ENCODE assay signal across 8 mouse cellular contexts in the genomic region with DNA sequence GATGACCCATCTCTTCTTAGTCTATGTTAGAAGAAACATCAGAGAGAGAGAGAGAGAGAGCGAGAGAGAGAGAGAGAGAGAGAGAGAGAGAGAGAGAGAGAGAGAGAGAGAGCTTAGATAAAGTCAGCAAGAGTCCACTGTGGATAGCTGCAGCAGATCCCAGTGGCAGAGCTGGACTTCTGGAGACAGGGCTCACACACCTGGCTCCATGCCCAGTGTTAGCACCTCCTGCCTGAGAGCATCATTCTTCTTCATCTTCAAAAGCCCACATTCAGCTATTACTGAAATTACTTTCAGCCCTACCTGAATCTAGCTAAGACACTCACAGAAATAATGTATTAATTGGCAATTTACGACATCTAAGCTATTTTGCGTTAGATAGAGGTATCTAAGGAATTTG.
A peak's percentile ranks its signal among the peaks of the same experiment; 100 is the strongest.
DNase-seq lines count a peak whose midpoint lies in the region; ATAC-seq and TF ChIP-seq lines count a peak whose summit lies in the region.
"Had no signal": no experiment of that assay in that cellular context is flagged by ENCODE, and none has a peak within 500 bp of the region (broad histone marks: within the 10 kb centered on the region; RNA-seq: fewer than 3 reads in every experiment).

No protein-coding gene starts in this region.

- peaks cover 3% of the 10 kb centered on the region; the same call in 1 of the 2 replicates for H3K4me1 ChIP-seq in hindbrain, embryonic 16.5 days (ENCODE audit: control insufficient read depth, insufficient read depth, low read depth, low read length)
- peaks cover 7% of the 10 kb centered on the region; the same call in 1 of the 2 replicates for H3K4me1 ChIP-seq in hindbrain, embryonic 10.5 days (replicated peaks)
- no peaks in the 10 kb centered on the region for H3K4me1 ChIP-seq in midbrain, postnatal 0 days (ENCODE audit: insufficient read depth, low read length)
- peaks cover 14% of the 10 kb centered on the region for H3K4me1 ChIP-seq in midbrain, embryonic 10.5 days

- H3K36me3 ChIP-seq in hindbrain, embryonic 16.5 days (ENCODE audit: control insufficient read depth, insufficient read depth, low read length) = no peaks in the 10 kb centered on the region
- no peaks in the 10 kb centered on the region for H3K36me3 ChIP-seq in hindbrain, embryonic 10.5 days
- H3K36me3 ChIP-seq in midbrain, postnatal 0 days (ENCODE audit: insufficient read depth, low read length) = no peaks in the 10 kb centered on the region
- no peaks in the 10 kb centered on the region for H3K36me3 ChIP-seq in midbrain, embryonic 10.5 days
- H3K36me3 ChIP-seq: neural tube, embryonic 12.5 days had no signal

- H3K27ac ChIP-seq in hindbrain, embryonic 16.5 days (ENCODE audit: low read depth, low read length) = no peak overlapping the region
- H3K27ac ChIP-seq in hindbrain, embryonic 10.5 days = no peak overlapping the region
- H3K27ac ChIP-seq in midbrain, postnatal 0 days (ENCODE audit: low read depth, low read length) = no peak overlapping the region
- H3K27ac ChIP-seq in midbrain, embryonic 10.5 days (replicated peaks) = no peak overlapping the region
- H3K27ac ChIP-seq: neural tube, embryonic 12.5 days had no signal

- H3K27me3 ChIP-seq in hindbrain, embryonic 16.5 days (replicated peaks; ENCODE audit: control insufficient read depth, insufficient read depth, low read length) = no peaks in the 10 kb centered on the region
- H3K27me3 ChIP-seq in hindbrain, embryonic 10.5 days (ENCODE audit: insufficient read depth, poor library complexity, severe bottlenecking) = no peaks in the 10 kb centered on the region
- no peaks in the 10 kb centered on the region for H3K27me3 ChIP-seq in midbrain, postnatal 0 days (ENCODE audit: insufficient read depth, low read length)
- H3K27me3 ChIP-seq in midbrain, embryonic 10.5 days (ENCODE audit: low read depth, poor library complexity, severe bottlenecking) = no peaks in the 10 kb centered on the region
- H3K27me3 ChIP-seq: neural tube, embryonic 12.5 days had no signal

- 0 out of 2 replicates have a peak, but pooled peaks have one; percentile 6 for ATAC-seq in hindbrain, embryonic 16.5 days
- ATAC-seq in midbrain, postnatal 0 days (ENCODE audit: low FRiP score) = no peak

- no peak overlapping the region for H3K4me3 ChIP-seq in hindbrain, embryonic 16.5 days (ENCODE audit: low read length)
- H3K4me3 ChIP-seq in hindbrain, embryonic 10.5 days = no peak overlapping the region
- no peak overlapping the region for H3K4me3 ChIP-seq in midbrain, postnatal 0 days (ENCODE audit: low read depth, low read length)
- no peak overlapping the region for H3K4me3 ChIP-seq in midbrain, embryonic 10.5 days
- H3K4me3 ChIP-seq: neural tube, embryonic 12.5 days had no signal

- no peak for TF ChIP-seq CTCF in midbrain, postnatal 0 days (IDR thresholded peaks at IDR 0.05)

- H3K4me2 ChIP-seq in hindbrain, embryonic 16.5 days (ENCODE audit: low read length) = no peak overlapping the region
- H3K4me2 ChIP-seq in midbrain, postnatal 0 days (ENCODE audit: low read depth, low read length, poor library complexity, severe bottlenecking) = no peak overlapping the region
- H3K4me2 ChIP-seq: neural tube, embryonic 12.5 days had no signal

- WGBS in hindbrain, embryonic 16.5 days = 72% methylated on average over 3 of the region's 3 CpGs
- WGBS in hindbrain, embryonic 10.5 days = 84% methylated on average over 3 of the region's 3 CpGs
- WGBS in midbrain, postnatal 0 days = 75% methylated on average over 2 of the region's 3 CpGs
- 79% methylated on average over 3 of the region's 3 CpGs for WGBS in midbrain, embryonic 10.5 days

- no peak for DNase-seq in hindbrain, embryonic 10.5 days (ENCODE audit: low spot score)
- peak; percentile 41 for DNase-seq in midbrain, postnatal 0 days (ENCODE audit: low spot score)
- DNase-seq in midbrain, embryonic 10.5 days (ENCODE audit: low spot score) = no peak
- DNase-seq in cerebellum, adult 9-11 months = peak; percentile 40
- no peak for DNase-seq in testis, postnatal 14 days (ENCODE audit: low spot score)
- no peak for DNase-seq in right cerebral cortex, postnatal 25 days

- no peaks in the 10 kb centered on the region for H3K9me3 ChIP-seq in hindbrain, embryonic 16.5 days (ENCODE audit: control insufficient read depth, low read length)
- no peaks in the 10 kb centered on the region for H3K9me3 ChIP-seq in hindbrain, embryonic 10.5 days
- H3K9me3 ChIP-seq in midbrain, postnatal 0 days (ENCODE audit: low read length) = no peaks in the 10 kb centered on the region
- H3K9me3 ChIP-seq in midbrain, embryonic 10.5 days (replicated peaks) = no peaks in the 10 kb centered on the region
- H3K9me3 ChIP-seq: neural tube, embryonic 12.5 days had no signal

- H3K9ac ChIP-seq in hindbrain, embryonic 16.5 days (ENCODE audit: low read depth, low read length) = no peak overlapping the region
- no peak overlapping the region for H3K9ac ChIP-seq in midbrain, postnatal 0 days (replicated peaks; ENCODE audit: low read length, poor library complexity, severe bottlenecking)
- H3K9ac ChIP-seq: neural tube, embryonic 12.5 days had no signal

Comparison
In these comparisons a context has a peak if more than half of its experiments do, and no peak if none do; other contexts are left out.
1. DNase-seq: peak in midbrain, postnatal 0 days (single experiment) and cerebellum, adult 9-11 months (single experiment); none in hindbrain, embryonic 10.5 days (single experiment), midbrain, embryonic 10.5 days (single experiment), testis, postnatal 14 days (single experiment) and right cerebral cortex, postnatal 25 days (single experiment).